Comparison of ENCODE assay signal across 7 mouse cellular contexts in the genomic region with DNA sequence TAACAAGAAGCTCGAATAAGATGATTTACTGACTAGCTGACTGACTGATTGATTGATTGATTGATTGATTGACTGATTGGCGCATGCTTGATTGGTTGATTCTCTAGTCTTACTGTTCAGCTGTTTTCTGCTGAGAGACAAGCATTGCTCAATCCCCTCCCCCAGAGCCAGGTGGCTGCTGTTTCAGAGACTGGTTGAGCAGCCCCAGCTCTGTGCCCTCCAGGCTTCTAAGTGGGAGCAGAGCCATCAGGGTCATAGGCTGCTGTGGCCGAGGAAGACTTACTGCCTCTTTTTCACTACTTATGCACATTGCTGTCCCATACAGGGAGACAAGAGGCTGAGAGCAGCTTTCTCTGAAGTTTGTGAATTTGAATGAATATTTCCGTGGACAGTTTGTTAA. TPM values are rescaled to one million over a fixed set of nuclear protein-coding genes. Genes with fewer than 3 reads are reported as not detected.
DNase-seq lines count a peak whose midpoint lies in the region; ATAC-seq lines count a peak whose summit lies in the region.

No protein-coding gene starts in this region.

- H3K36me3 ChIP-seq in megakaryocyte, embryonic 14.5 days (replicated peaks; ENCODE audit: low read length): no peaks in the 10 kb centered on the region
- no peaks in the 10 kb centered on the region for H3K36me3 ChIP-seq in hindbrain, embryonic 15.5 days
- no peaks in the 10 kb centered on the region for H3K36me3 ChIP-seq in neural tube, embryonic 13.5 days

- peaks cover 36% of the 10 kb centered on the region for H3K4me1 ChIP-seq in megakaryocyte, embryonic 14.5 days
- H3K4me1 ChIP-seq in hindbrain, embryonic 15.5 days (replicated peaks): peaks cover 21% of the 10 kb centered on the region
- peaks cover 25% of the 10 kb centered on the region for H3K4me1 ChIP-seq in neural tube, embryonic 13.5 days (replicated peaks)

- H3K9me3 ChIP-seq in megakaryocyte, embryonic 14.5 days: no peaks in the 10 kb centered on the region
- H3K9me3 ChIP-seq in hindbrain, embryonic 15.5 days: no peaks in the 10 kb centered on the region
- H3K9me3 ChIP-seq in neural tube, embryonic 13.5 days: no peaks in the 10 kb centered on the region

- peak overlapping the region; percentile 100 for H3K4me2 ChIP-seq in hindbrain, embryonic 15.5 days
- peak overlapping the region; percentile 96 for H3K4me2 ChIP-seq in neural tube, embryonic 13.5 days

- peak overlapping the region; percentile 7 for H3K4me3 ChIP-seq in megakaryocyte, embryonic 14.5 days (replicated peaks)
- H3K4me3 ChIP-seq in hindbrain, embryonic 15.5 days: peak overlapping the region; percentile 64; the same call in 1 of the 2 replicates
- peak overlapping the region; percentile 56 for H3K4me3 ChIP-seq in neural tube, embryonic 13.5 days

- peak; percentile 63 for DNase-seq in embryo, embryonic 11 days
- DNase-seq in gastrocnemius, postnatal 36 days: no peak

- intact Hi-C loops in gastrocnemius, postnatal 36 days (cut with DNase I): loop anchor here (5.0 to 10.0 kb wide), 2 partner anchors 353 to 595 kb away; no protein-coding TSS in a partner anchor

- no peak overlapping the region for H3K9ac ChIP-seq in hindbrain, embryonic 15.5 days
- no peak overlapping the region for H3K9ac ChIP-seq in neural tube, embryonic 13.5 days

- H3K27ac ChIP-seq in hindbrain, embryonic 15.5 days (replicated peaks): no peak overlapping the region
- no peak overlapping the region for H3K27ac ChIP-seq in neural tube, embryonic 13.5 days (replicated peaks)

- 51% methylated on average over 4 of the region's 4 CpGs for WGBS in hindbrain, embryonic 15.5 days
- 39% methylated on average over 4 of the region's 4 CpGs for WGBS in neural tube, embryonic 13.5 days

- peaks cover 11% of the 10 kb centered on the region for H3K27me3 ChIP-seq in megakaryocyte, embryonic 14.5 days (replicated peaks)
- peaks cover 12% of the 10 kb centered on the region; the same call in 1 of the 2 replicates for H3K27me3 ChIP-seq in hindbrain, embryonic 15.5 days
- peaks cover 15% of the 10 kb centered on the region for H3K27me3 ChIP-seq in neural tube, embryonic 13.5 days

- no peak for ATAC-seq in megakaryocyte, adult 5-6 weeks (ENCODE audit: poor library complexity, severe bottlenecking)
- ATAC-seq in hindbrain, embryonic 15.5 days (ENCODE audit: low FRiP score, low read depth): no peak
- no peak for ATAC-seq in neural tube, embryonic 13.5 days (ENCODE audit: low read depth)
- ATAC-seq in cerebellum, adult (ENCODE audit: insufficient number of reproducible peaks, low FRiP score, low TSS enrichment): no peak

RNA-seq across cellular contexts. Expression of a gene that starts 2.1 kb away (rescaled TPM):
- polyA plus RNA-seq in megakaryocyte, embryonic 14.5 days (2012; ENCODE audit: insufficient read depth, low replicate concordance): 3.1 and 3.4 TPM in 2 replicates
- total RNA-seq in megakaryocyte, adult 5-6 weeks (2015): 0.07 and 0.11 TPM in 2 replicates
- not detected in 2 replicates for total RNA-seq in megakaryocyte, adult 5-6 weeks (2017)
- 6.1 and 6.8 TPM in 2 replicates for polyA plus RNA-seq in hindbrain, embryonic 15.5 days (2015; fragmentation: Nextera tagmentation; extraction: Ambion mirVana)
- 7.1 and 8.7 TPM in 2 replicates for polyA plus RNA-seq in neural tube, embryonic 13.5 days (2015; fragmentation: Nextera tagmentation; extraction: Ambion mirVana)
- 10 to 100 TPM; 15.9 to 22.4 TPM for total RNA-seq in gastrocnemius, postnatal 36 days (2021)

Comparison
In these comparisons a context has a peak if more than half of its experiments do, and no peak if none do; other contexts are left out.
1. H3K4me3 ChIP-seq: peak in every context shown above with its lines; median percentile 64 in hindbrain, embryonic 15.5 days; 56 in neural tube, embryonic 13.5 days; 7 in megakaryocyte, embryonic 14.5 days.